Mouse (Mus musculus): ENCODE data around the gene Gm20388. TPM values are rescaled to one million over a fixed set of nuclear protein-coding genes. Genes with fewer than 3 reads are reported as not detected.

Gm20388 gene
- total RNA-seq, 1 experiment from 2014 or later = 35.7 TPM

- ATAC-seq (replicated peaks; ENCODE audit: low read depth, poor library complexity, severe bottlenecking) = no peak
Measured at GRCm38 (mm10) chr8:120515650-120516049, 605.0 kb downstream of the Gm20388 start.

GRCm38 (mm10) chr8:120516182-120516755 is 605.6 kb downstream of the Gm20388 start:
- no peak for ATAC-seq (replicated peaks; ENCODE audit: low read depth, poor library complexity, severe bottlenecking)

DNA sequence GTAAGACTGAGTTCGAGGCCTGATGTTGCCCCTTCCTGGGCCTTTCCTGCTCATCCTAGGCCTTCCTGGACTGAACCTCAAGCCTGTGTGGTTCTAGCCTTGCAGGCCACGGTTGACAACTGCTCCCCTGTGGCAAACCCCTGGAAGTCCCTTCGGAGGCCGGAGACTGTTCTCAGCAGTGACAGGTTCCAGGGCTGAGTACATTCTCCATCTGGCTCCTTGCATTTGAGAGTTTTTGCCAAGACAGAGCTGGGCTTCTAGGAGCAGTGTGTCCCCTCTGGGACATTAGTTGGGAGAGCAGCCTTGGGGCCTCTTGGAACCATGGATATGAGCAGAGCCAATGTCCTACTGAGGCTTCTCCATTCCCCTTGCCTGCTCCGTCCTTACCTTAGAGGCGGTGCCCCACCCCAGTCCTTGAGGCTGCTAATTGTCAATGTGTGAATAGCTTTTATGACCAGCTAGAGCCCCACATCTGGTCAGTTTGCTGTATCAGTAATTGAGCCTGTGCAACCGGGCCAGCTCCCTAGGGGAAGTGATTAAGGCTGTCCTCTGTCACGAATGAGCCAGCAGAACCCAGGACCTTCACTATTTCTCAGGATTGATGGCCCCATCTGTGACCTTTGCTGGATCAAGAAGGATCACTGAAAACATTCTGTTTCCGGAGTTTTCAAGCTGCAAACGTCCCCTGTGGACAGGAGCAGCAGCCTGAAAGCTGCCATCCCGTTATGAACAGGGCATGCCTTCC is 607.2 kb downstream of the Gm20388 start:
- ATAC-seq (replicated peaks; ENCODE audit: low read depth, poor library complexity, severe bottlenecking) = no peak

GRCm38 (mm10) chr8:120518736-120519534 is 608.3 kb downstream of the Gm20388 start:
- peak; percentile 26 for ATAC-seq (replicated peaks; ENCODE audit: low read depth, poor library complexity, severe bottlenecking)

- ATAC-seq (replicated peaks; ENCODE audit: low read depth, poor library complexity, severe bottlenecking) = no peak
Measured at GRCm38 (mm10) chr8:120520287-120520686, 609.6 kb downstream of the Gm20388 start.

- no peak for ATAC-seq (replicated peaks; ENCODE audit: low read depth, poor library complexity, severe bottlenecking)
Measured at GRCm38 (mm10) chr8:120520707-120521590, 610.3 kb downstream of the Gm20388 start.

DNA sequence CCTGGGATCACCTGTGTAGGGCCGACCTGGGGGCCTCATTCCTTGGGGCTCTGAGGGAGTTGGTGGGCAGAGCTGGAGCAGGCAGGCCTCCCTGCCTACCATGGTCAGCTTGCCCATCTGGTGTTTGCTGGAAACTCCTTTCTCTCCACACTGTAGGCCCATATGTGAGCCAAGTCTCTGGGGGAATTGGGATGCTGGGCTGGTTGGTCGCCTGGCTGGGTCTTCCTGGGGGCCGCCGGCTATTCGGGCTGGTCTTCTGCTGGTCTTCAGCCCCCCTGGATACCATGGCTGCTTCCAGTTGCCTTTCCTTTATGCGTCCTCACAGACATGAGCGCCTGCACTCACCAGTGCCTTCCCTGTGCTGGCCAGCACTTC is 610.9 kb downstream of the Gm20388 start:
- ATAC-seq (replicated peaks; ENCODE audit: low read depth, poor library complexity, severe bottlenecking) = no peak

- no peak for ATAC-seq (replicated peaks; ENCODE audit: low read depth, poor library complexity, severe bottlenecking)
Measured at GRCm38 (mm10) chr8:120523641-120524040, 613.0 kb downstream of the Gm20388 start.

DNA sequence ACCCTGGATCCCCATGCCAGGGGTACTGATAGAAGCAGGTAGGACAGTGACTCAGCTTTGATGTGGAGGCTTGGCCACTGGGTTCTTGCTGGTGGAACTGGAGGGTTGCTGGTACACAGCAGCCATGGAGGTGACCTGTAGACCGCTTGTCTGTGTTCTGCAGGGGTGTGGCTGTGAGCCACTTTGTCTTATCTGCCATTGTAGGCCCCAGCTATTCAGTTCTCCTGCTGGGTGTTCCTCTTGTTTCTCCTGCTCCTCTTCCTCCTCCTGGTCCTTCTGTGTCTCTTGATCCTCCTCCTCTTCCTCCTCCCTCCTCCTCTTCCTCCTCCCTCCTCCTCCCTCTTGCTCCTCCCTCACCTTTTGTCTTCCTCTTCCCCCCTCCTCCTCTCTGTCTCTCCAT is 614.5 kb downstream of the Gm20388 start:
- ATAC-seq (replicated peaks; ENCODE audit: low read depth, poor library complexity, severe bottlenecking) = peak; percentile 18; the same call in 1 of the 2 replicates

DNA sequence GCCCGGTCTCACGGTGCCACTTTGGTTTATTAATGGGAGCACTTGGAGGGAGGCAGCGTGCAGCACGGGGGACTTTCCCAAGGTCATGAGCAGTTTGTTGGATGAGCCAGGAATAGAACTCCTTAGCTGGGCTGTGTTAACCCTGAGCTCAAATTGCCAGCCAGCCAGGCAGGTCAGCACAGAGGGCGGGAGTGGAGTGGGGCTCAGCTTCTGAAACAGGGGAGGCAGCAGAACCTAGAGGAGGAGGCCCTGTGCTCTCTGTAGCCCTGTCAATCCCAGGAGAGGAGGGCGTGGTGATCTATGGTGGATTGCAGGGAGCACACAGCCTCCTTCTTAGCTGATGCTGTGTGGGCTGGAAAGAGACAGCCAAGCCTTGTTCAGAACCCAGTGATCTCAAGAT is 615.2 kb downstream of the Gm20388 start:
- ATAC-seq (replicated peaks; ENCODE audit: low read depth, poor library complexity, severe bottlenecking) = no peak

- ATAC-seq (replicated peaks; ENCODE audit: low read depth, poor library complexity, severe bottlenecking) = no peak
Measured at GRCm38 (mm10) chr8:120526577-120526976, 615.9 kb downstream of the Gm20388 start.

DNA sequence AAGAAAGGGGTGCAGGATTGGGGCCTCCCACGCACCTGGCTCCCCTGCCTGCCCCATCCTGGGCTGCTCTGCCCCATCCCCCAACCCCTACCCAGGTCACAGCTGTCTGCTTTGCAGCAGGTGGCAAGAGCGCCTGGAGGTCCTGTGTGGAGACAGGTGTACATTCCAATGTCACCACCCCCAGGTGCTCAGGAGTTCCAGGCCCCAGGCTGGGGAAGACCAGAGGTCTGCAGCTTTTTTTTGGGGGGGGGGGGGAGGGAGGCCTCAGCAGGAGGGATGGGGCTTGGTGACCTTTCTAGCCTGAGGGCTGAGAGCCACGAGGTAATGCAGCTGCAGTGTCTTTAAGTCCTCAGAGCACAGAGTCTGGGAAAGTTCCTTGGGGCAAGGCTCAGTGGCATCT is 617.7 kb downstream of the Gm20388 start:
- no peak for ATAC-seq (replicated peaks; ENCODE audit: low read depth, poor library complexity, severe bottlenecking)

DNA sequence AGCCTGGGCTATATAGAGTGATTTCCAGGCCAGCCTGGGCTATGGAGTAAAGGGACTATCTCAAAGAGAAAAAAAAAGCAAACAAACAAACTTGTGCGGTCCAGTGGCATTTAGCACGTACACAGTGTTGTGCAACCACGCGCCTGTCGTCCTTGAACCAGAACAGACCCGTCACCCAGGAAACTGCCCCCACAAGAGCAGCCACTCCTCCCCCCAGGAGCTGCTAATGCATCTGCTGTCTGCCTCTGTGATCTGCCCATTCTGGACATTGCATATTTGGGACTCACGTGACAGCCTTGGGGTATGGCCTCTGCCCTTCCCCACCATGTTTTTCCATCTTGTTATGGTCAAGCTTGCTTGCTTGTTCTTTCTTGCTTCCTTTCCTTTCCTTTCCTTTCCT is 618.6 kb downstream of the Gm20388 start:
- ATAC-seq (replicated peaks; ENCODE audit: low read depth, poor library complexity, severe bottlenecking) = no peak

DNA sequence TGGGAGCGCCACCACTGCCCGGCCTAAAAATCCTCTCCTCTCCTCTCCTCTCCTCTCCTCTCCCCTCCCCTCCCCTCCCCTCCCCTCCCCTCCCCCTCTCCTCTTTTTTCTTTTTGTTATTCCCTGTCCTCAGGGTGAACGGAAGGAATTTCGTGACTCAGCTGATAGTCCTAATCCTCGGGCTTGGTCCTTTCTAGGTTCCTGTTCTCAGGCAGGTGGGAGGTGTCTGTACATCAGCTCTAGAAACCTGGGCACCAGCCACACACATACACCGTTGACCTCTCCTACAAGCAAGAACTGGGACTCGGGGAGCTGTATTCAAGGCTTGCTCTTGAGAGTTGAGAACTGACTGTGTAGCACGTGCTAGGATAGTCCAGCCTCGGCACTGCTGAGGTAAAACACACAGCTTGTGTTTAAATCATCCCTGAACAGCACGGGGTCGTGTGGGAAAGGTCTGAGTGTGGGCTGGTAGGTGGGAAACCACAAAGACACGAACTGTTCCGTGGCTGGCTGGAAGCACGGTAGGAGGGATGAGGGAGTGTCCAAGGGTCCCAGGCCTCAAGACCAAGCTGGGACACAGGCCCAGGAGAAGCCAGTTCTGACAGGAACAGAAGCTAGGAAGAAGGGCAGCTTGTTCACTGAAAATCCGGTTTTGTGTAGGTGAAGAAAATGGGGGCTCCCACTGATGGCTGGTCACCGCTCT is 620.5 kb downstream of the Gm20388 start:
- ATAC-seq (replicated peaks; ENCODE audit: low read depth, poor library complexity, severe bottlenecking) = no peak

DNA sequence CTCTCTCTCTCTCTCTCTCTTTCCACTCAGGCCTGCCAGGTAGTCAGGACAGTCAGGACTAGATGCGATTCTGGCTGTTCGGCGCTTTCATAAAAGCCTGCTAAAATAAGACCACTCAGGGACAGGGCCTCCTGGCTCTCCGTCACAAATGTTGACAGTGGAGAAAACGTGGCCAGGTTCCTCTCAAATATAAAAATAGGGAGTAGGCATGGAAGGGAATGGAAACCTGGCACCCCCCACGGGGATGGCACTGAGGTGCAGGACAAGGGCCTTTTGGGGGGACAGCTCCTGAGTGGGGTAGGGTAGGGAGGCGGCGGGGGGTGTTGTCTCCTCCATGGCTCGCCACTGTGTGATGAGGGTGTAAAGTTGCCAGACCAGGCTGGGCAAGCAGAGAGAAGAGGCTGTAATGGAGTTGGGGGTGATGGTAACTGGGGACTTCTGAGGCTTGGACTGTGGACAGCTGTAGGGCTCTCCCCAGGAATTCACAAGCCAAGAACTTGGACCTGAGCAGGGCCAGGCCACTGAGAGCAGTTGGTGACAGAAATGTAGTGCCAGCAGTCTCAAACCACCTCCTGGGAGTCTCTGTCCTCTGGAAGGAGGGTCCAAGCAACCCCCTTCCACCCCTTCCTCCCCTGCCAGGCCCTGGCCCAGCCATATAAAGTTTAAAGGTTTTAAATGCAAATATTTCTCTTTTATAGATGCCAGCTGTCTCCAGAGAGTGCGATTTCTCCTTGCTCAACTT is 621.3 kb downstream of the Gm20388 start:
- ATAC-seq (replicated peaks; ENCODE audit: low read depth, poor library complexity, severe bottlenecking) = no peak

GRCm38 (mm10) chr8:120532517-120533215 is 622.0 kb downstream of the Gm20388 start:
- ATAC-seq (replicated peaks; ENCODE audit: low read depth, poor library complexity, severe bottlenecking) = peak; percentile 30

DNA sequence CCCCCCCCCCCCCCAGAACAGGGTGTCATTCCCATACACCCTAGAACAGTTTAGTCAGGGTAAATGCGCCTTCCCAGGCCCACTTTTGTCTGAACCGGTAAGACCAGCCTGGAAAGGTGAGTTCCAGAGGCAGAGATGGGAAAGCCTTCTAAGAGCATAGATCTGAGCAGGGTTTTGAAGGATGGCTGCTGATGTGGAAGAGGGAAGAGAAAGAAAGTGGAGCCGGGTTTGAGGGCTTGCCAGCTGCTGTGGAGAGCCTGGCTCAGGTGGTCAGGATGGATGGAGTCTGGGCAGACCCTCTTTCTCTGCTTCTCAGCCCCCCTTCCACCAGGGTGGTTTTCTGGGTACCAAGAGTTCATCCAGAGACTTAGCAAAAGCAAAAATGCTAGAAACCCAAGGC is 622.7 kb downstream of the Gm20388 start:
- no peak for ATAC-seq (replicated peaks; ENCODE audit: low read depth, poor library complexity, severe bottlenecking)

DNA sequence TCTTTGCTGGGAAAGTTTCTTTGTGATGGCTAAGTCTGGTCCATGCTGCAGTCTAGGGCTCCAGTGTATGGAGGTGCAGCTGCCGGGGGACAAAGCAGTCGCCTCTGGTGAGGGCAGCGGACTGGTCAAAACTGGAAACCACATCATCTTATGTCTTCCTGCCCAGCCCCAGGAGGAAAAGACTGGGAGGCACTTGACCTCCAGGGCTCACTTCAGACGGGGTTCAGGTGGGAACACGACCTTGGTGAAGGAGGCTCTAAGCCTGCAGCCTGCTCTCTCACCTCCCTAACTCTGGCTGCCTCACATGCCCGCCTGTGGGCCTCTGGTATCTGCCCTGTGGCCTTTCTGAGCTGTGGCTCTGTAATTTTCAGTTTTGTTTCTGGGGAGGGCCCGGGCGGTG is 623.4 kb downstream of the Gm20388 start:
- no peak for ATAC-seq (replicated peaks; ENCODE audit: low read depth, poor library complexity, severe bottlenecking)

Measured in common myeloid progenitor, adult 5-6 weeks (primary cell).